Mouse (Mus musculus) MEL (cell line): Measurements from ENCODE around the gene Rftn1.

Source experiments
- CTCF ChIP-seq, 3 experiments: IDR thresholded peaks in 2 of 3; conservative IDR thresholded peaks in 1 of 3; 2 replicates each; pipeline ENCODE4 v1.5.1; 2011 to 2012; ENCODE audit warnings: low read length in 3 of 3, low read depth in 2 of 3, mild to moderate bottlenecking in 2 of 3, improper control_type of control experiment in 1 of 3, inconsistent platforms in 1 of 3, mixed read lengths in 1 of 3, moderate library complexity in 1 of 3; ENCODE audit not compliant: control insufficient read depth in 1 of 3, insufficient read depth in 1 of 3, poor library complexity in 1 of 3, severe bottlenecking in 1 of 3
- EP300 ChIP-seq, 2 experiments: IDR thresholded peaks; 2 replicates each; pipeline ENCODE4 v1.6.1; 2011; ENCODE audit warnings: improper control_type of control experiment in 2 of 2, low read length in 2 of 2, low read depth in 1 of 2, mild to moderate bottlenecking in 1 of 2
- RCOR1 ChIP-seq: IDR thresholded peaks from 2 replicates; pipeline ENCODE4 v1.6.1; 2012; ENCODE audit warnings: low read depth, mild to moderate bottlenecking, inconsistent platforms, low read length, improper control_type of control experiment
- USF2 ChIP-seq, 2 experiments: IDR thresholded peaks; 2 replicates each; pipeline ENCODE4 v1.6.1; 2011 to 2012; ENCODE audit warnings: improper control_type of control experiment in 2 of 2, low read length in 2 of 2, borderline replicate concordance in 1 of 2, inconsistent platforms in 1 of 2, low read depth in 1 of 2, mild to moderate bottlenecking in 1 of 2; ENCODE audit not compliant: insufficient read depth in 1 of 2

DNA sequence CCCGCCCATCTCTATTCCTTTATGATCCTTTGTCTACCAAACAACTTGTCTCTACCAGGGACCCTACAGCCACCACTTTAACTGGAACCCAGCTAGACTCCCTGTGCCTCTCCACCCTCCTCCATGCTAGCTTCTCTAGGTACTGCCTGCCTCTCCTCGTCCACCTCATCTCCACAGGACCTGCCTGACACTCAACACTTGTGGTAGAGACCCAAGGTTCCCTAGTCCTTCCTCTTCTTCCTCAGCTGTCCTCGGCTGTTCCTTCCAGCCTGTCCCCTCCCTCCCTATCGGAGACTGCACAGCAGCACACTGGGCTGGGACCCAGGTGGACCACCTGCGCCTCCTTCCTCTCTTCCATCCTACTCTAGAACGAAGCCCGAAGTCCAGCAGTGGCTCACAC lies 73.0 kb downstream of the Rftn1 start:
- TF ChIP-seq EP300 (IDR thresholded peaks at IDR 0.05; ENCODE audit: low read depth in 1 of 2, low read length in 2 of 2) (no peak), RCOR1 (no peak), CTCF (IDR thresholded peaks at IDR 0.05 in 2 of 3, conservative IDR thresholded peaks at IDR 0.05 in 1 of 3; ENCODE audit: control insufficient read depth in 1 of 3, insufficient read depth in 1 of 3, low read depth in 2 of 3, low read length in 3 of 3, poor library complexity in 1 of 3, severe bottlenecking in 1 of 3) (no peak), USF2 (IDR thresholded peaks at IDR 0.05; ENCODE audit: borderline replicate concordance in 1 of 2, insufficient read depth in 1 of 2, low read depth in 1 of 2, low read length in 2 of 2) (no peak)
